Mouse (Mus musculus): ENCODE data around the gene Insl3.
"Not testable (repeated sequence)": the region's sequence is repeated elsewhere in the genome, so short reads cannot be mapped to it uniquely, and the experiment has no call there.

The Insl3 gene

GRCm38 (mm10) chr8:71676803-71677202, 12.2 kb upstream of the Insl3 start:
- DNase-seq (ENCODE audit: low spot score in 2 of 2): no peak

GRCm38 (mm10) chr8:71677555-71677954, 11.5 kb upstream of the Insl3 start:
- DNase-seq (ENCODE audit: low spot score in 2 of 2): no peak

- DNase-seq (ENCODE audit: low spot score in 2 of 2): no peak
Measured at GRCm38 (mm10) chr8:71678216-71678615, 10.8 kb upstream of the Insl3 start.

GRCm38 (mm10) chr8:71679116-71679515, 9.9 kb upstream of the Insl3 start:
- DNase-seq (ENCODE audit: low spot score in 2 of 2): no peak

GRCm38 (mm10) chr8:71679550-71680168, 9.4 kb upstream of the Insl3 start:
- DNase-seq (ENCODE audit: low spot score in 2 of 2): no peak

GRCm38 (mm10) chr8:71680471-71680870, 8.5 kb upstream of the Insl3 start:
- no peak for DNase-seq (ENCODE audit: low spot score in 2 of 2)

GRCm38 (mm10) chr8:71681369-71681915, 7.6 kb upstream of the Insl3 start:
- DNase-seq (ENCODE audit: low spot score in 2 of 2): no peak

- no peak for DNase-seq (ENCODE audit: low spot score in 2 of 2)
Measured at GRCm38 (mm10) chr8:71682832-71683231, 6.2 kb upstream of the Insl3 start.

GRCm38 (mm10) chr8:71684701-71685100, 4.3 kb upstream of the Insl3 start:
- DNase-seq (ENCODE audit: low spot score in 2 of 2): no peak

- DNase-seq (ENCODE audit: low spot score in 2 of 2): no peak
Measured at GRCm38 (mm10) chr8:71685573-71685972, 3.4 kb upstream of the Insl3 start.

- DNase-seq (ENCODE audit: low spot score in 2 of 2): no peak
Measured at GRCm38 (mm10) chr8:71686143-71686734, 2.8 kb upstream of the Insl3 start.

- no peak for DNase-seq (ENCODE audit: low spot score in 2 of 2)
Measured at GRCm38 (mm10) chr8:71687616-71688015, 1.4 kb upstream of the Insl3 start.

GRCm38 (mm10) chr8:71692509-71692908, 3.5 kb downstream of the Insl3 start:
- no peak for DNase-seq (ENCODE audit: low spot score in 2 of 2)

- no peak for DNase-seq (ENCODE audit: low spot score in 2 of 2)
Measured at GRCm38 (mm10) chr8:71693166-71694041, 4.4 kb downstream of the Insl3 start.

- not testable (repeated sequence) for DNase-seq (ENCODE audit: low spot score in 2 of 2)
Measured at GRCm38 (mm10) chr8:71695456-71695855, 6.4 kb downstream of the Insl3 start.

- no peak for DNase-seq (ENCODE audit: low spot score in 2 of 2)
Measured at GRCm38 (mm10) chr8:71700493-71701269, 11.7 kb downstream of the Insl3 start.

- no peak for DNase-seq (ENCODE audit: low spot score in 2 of 2)
Measured at GRCm38 (mm10) chr8:71701414-71702086, 12.5 kb downstream of the Insl3 start, which contains the start of gene B3gnt3. Gene B3gnt3, minus strand, starts transcription at chr8:71701789.

GRCm38 (mm10) chr8:71702087-71702432, 13.0 kb downstream of the Insl3 start:
- no peak for DNase-seq (ENCODE audit: low spot score in 2 of 2)

GRCm38 (mm10) chr8:71702923-71703322, 13.9 kb downstream of the Insl3 start:
- no peak for DNase-seq (ENCODE audit: low spot score in 2 of 2)

GRCm38 (mm10) chr8:71703400-71703799, 14.4 kb downstream of the Insl3 start:
- not testable (repeated sequence) for DNase-seq (ENCODE audit: low spot score in 2 of 2)

- DNase-seq (ENCODE audit: low spot score in 2 of 2): peak in 1 of 2 experiments; percentile 64
Measured at GRCm38 (mm10) chr8:71707874-71708273, 18.9 kb downstream of the Insl3 start.
